Mouse (Mus musculus): ENCODE measurements around the gene Agbl4. TPM values are rescaled to one million over a fixed set of nuclear protein-coding genes. Genes with fewer than 3 reads are reported as not detected.

Agbl4 gene
- polyA plus RNA-seq, 1 experiment from 2014 or later: 1.7 TPM

DNA sequence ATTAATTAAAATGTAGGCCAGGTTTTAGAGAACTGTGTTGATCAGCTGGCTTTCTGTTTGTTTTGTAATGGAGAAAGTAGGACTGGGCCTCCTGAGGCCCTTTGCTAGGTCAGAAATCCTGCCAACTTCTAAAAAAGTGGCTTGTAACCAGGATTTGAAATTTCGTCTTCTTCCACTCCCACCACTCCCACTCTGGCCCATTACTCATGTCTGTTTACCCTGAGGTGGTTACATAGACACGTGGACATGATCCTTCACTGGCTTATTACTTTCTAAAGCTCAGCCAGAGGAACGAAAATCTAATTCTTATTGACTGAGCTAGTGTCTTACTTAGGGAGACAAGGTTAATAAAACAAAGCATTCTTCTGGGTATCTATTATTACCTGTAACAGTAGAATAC, 1307.5 kb downstream of the Agbl4 start:
- Histone ChIP-seq H3K27me3 (no peaks in the 10 kb centered on the region), H3K9me3 (no peaks in the 10 kb centered on the region), H3K4me2 (no peak overlapping the region), H3K36me3 (no peaks in the 10 kb centered on the region), H3K4me1 (replicated peaks) (no peaks in the 10 kb centered on the region), H3K9ac (no peak overlapping the region), H3K4me3 (no peak overlapping the region), H3K27ac (replicated peaks) (no peak overlapping the region)
- no peak for ATAC-seq (ENCODE audit: low read depth)
- WGBS: 80% methylated on average over 3 of the region's 3 CpGs

Other genes starting within 250 kb of the Agbl4 start
- gene Elavl4, start 45.8 kb upstream of the Agbl4 start, polyA plus RNA-seq (2015; fragmentation: Nextera tagmentation; extraction: Ambion mirVana): 442 and 527 TPM in 2 replicates

Measured in neural tube, embryonic 13.5 days (tissue).